Comparison of ENCODE assay signal across 11 mouse cellular contexts in the genomic region with DNA sequence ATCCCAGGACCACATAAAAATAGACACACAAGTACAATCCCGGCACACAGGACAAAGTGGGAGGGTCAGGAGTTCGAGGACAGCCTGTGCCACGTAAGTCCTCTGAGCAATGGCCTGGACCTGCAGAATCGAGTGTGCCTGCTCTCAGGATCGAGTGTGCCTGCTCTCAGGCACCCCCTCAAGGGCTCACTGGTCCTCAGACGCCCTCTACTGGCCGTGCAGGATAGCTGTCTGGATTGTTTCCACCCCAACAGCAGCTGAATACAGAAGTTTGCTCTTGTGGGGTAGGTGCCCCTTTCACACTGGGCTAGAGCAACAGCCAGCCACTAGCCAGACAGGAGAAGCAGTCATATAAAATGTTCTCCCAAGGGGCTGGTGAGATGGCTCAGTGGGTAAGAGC. TPM values are rescaled to one million over a fixed set of nuclear protein-coding genes. Genes with fewer than 3 reads are reported as not detected.
A peak's percentile ranks its signal among the peaks of the same experiment; 100 is the strongest.
DNase-seq lines count a peak whose midpoint lies in the region; ATAC-seq and TF ChIP-seq lines count a peak whose summit lies in the region.
"Had no signal": no experiment of that assay in that cellular context is flagged by ENCODE, and none has a peak within 500 bp of the region (broad histone marks: within the 10 kb centered on the region; RNA-seq: fewer than 3 reads in every experiment).

No protein-coding gene starts in this region.

- ATAC-seq in heart, embryonic 11.5 days (replicated peaks; ENCODE audit: insufficient number of reproducible peaks, low FRiP score, low TSS enrichment): no peak
- ATAC-seq: activated CD4-positive, CD25-positive, alpha-beta regulatory T cell, adult 4 months had no signal

- H3K9ac ChIP-seq in heart, adult 2 months (ENCODE audit: low read depth, low read length): no peak overlapping the region
- H3K9ac ChIP-seq in heart, embryonic 11.5 days (ENCODE audit: low read depth, low read length): no peak overlapping the region
- H3K9ac ChIP-seq: liver, embryonic 13.5 days had no signal

- peak; percentile 66 for TF ChIP-seq CTCF in heart, adult 2 months (IDR thresholded peaks at IDR 0.05)
- peak; percentile 72; the same call in 1 of the 2 replicates for TF ChIP-seq CTCF in testis, adult 2 months (IDR thresholded peaks at IDR 0.05; ENCODE audit: control insufficient read depth, insufficient read depth, insufficient replicate concordance, low read depth, low read length)

- no peak overlapping the region for H3K4me3 ChIP-seq in heart, adult 2 months
- H3K4me3 ChIP-seq in heart, embryonic 11.5 days (ENCODE audit: low read depth, low read length): no peak overlapping the region
- H3K4me3 ChIP-seq in testis, adult 2 months (ENCODE audit: control insufficient read depth, low read depth, low read length): no peak overlapping the region
- H3K4me3 ChIP-seq: hindbrain, embryonic 10.5 days; liver, embryonic 13.5 days had no signal

- 47% methylated on average over 7 of the region's 7 CpGs for WGBS in heart, adult 2 months
- 45% methylated on average over 7 of the region's 7 CpGs for WGBS in heart, embryonic 11.5 days (ENCODE audit: insufficient replicate concordance)

- no peak overlapping the region for H3K27ac ChIP-seq in heart, adult 2 months
- H3K27ac ChIP-seq in heart, embryonic 11.5 days (ENCODE audit: low read depth, low read length): no peak overlapping the region
- H3K27ac ChIP-seq in testis, adult 2 months (ENCODE audit: control insufficient read depth, insufficient read depth, low read depth, low read length): no peak overlapping the region
- H3K27ac ChIP-seq: hindbrain, embryonic 10.5 days; liver, embryonic 13.5 days had no signal

- H3K79me2 ChIP-seq in heart, adult 2 months (replicated peaks; ENCODE audit: control insufficient read depth, insufficient read depth, low read length): no peaks in the 10 kb centered on the region

- TF ChIP-seq EP300 in heart, adult 2 months (IDR thresholded peaks at IDR 0.05; ENCODE audit: insufficient read depth, low read depth, low read length): no peak

- H3K9me3 ChIP-seq in heart, embryonic 11.5 days (replicated peaks; ENCODE audit: control insufficient read depth, low read length): no peaks in the 10 kb centered on the region
- H3K9me3 ChIP-seq: hindbrain, embryonic 10.5 days; liver, embryonic 13.5 days had no signal

- H3K4me2 ChIP-seq in heart, embryonic 11.5 days: no peak overlapping the region
- H3K4me2 ChIP-seq: liver, embryonic 13.5 days had no signal

- no peaks in the 10 kb centered on the region for H3K36me3 ChIP-seq in heart, adult 2 months (ENCODE audit: control insufficient read depth, insufficient read depth, low read length)
- 0 out of 2 replicates have a peak, but pooled peaks cover 4% of the 10 kb centered on the region for H3K36me3 ChIP-seq in heart, embryonic 11.5 days (ENCODE audit: control insufficient read depth, insufficient read depth, low read length)
- H3K36me3 ChIP-seq in testis, adult 2 months (ENCODE audit: control insufficient read depth, insufficient read depth, low read length): no peaks in the 10 kb centered on the region
- H3K36me3 ChIP-seq: liver, embryonic 13.5 days had no signal

- no peaks in the 10 kb centered on the region for H3K27me3 ChIP-seq in heart, adult 2 months (ENCODE audit: control insufficient read depth, insufficient read depth, low read length)
- peaks cover 26% of the 10 kb centered on the region for H3K27me3 ChIP-seq in heart, embryonic 11.5 days (ENCODE audit: control insufficient read depth, insufficient read depth, low read length)
- H3K27me3 ChIP-seq in testis, adult 2 months (ENCODE audit: control insufficient read depth, insufficient read depth, low read length): no peaks in the 10 kb centered on the region
- H3K27me3 ChIP-seq: liver, embryonic 13.5 days had no signal

- intact Hi-C loops in heart, adult 2 months (cut with DNase I): no loop called here

- DNase-seq in heart, adult 2 months: no peak
- no peak for DNase-seq in testis, postnatal 10 days (ENCODE audit: low spot score)
- DNase-seq in induced T-regulatory cell, adult 2 months (ENCODE audit: low read depth): peak; percentile 52
- no peak for DNase-seq in urinary bladder, postnatal 4 days (ENCODE audit: low spot score in 2 of 2)
- no peak for DNase-seq in frontal cortex, postnatal 10 days (ENCODE audit: low spot score in 2 of 2)
- no peak for DNase-seq in cerebellum, adult 8-10 months
- DNase-seq: liver, embryonic 13.5 days had no signal

- H3K4me1 ChIP-seq in heart, adult 2 months (ENCODE audit: control insufficient read depth, insufficient read depth, low read length): peaks cover 4% of the 10 kb centered on the region
- peaks cover 9% of the 10 kb centered on the region for H3K4me1 ChIP-seq in heart, embryonic 11.5 days (ENCODE audit: control insufficient read depth, insufficient read depth, low read length)
- H3K4me1 ChIP-seq in testis, adult 2 months (ENCODE audit: control insufficient read depth, insufficient read depth, low read length): no peaks in the 10 kb centered on the region

- TF ChIP-seq POLR2A in heart, adult 2 months (IDR thresholded peaks at IDR 0.05; ENCODE audit: insufficient read depth, low read depth, low read length): no peak
- no peak for TF ChIP-seq POLR2A in testis, adult 2 months (IDR thresholded peaks at IDR 0.05; ENCODE audit: control insufficient read depth, low read depth, low read length)

RNA-seq across cellular contexts. Expression of a gene that starts 50.3 kb away (rescaled TPM):
- 10 to 100 TPM; 11.2 to 18.3 TPM for total RNA-seq in heart, adult 2 months (2021)
- 10.2 and 12.8 TPM in 2 replicates for polyA plus RNA-seq in heart, adult 2 months (2012; rRNA removed)
- 4.2 and 4.6 TPM in 2 replicates for polyA plus RNA-seq in heart, embryonic 11.5 days (2014; fragmentation: Nextera tagmentation; extraction: Ambion mirVana)
- polyA plus RNA-seq in testis, adult 2 months (2012; rRNA removed): 2.1 and 2.2 TPM in 2 replicates
